Mouse (Mus musculus): ENCODE measurements around the gene Arhgef39. TPM values are rescaled to one million over a fixed set of nuclear protein-coding genes. Genes with fewer than 3 reads are reported as not detected.
"Not testable (repeated sequence)": the region's sequence is repeated elsewhere in the genome, so short reads cannot be mapped to it uniquely, and the experiment has no call there.

Gene Arhgef39
- polyA plus RNA-seq, 1 experiment from 2014 or later = 54.0 TPM

GRCm38 (mm10) chr4:43492101-43492820 is 7.2 kb downstream of the Arhgef39 start:
- 44% methylated on average over 12 of the region's 12 CpGs for WGBS
- Histone ChIP-seq H3K4me2 (peak overlapping the region; percentile 73), H3K4me1 (peaks cover 20% of the 10 kb centered on the region), H3K27me3 (no peaks in the 10 kb centered on the region), H3K36me3 (peaks cover 12% of the 10 kb centered on the region; the same call in 1 of the 2 replicates), H3K9ac (0 out of 2 replicates have a peak overlapping the region, but pooled peaks have one; percentile 7), H3K27ac (peak overlapping the region; percentile 93), H3K4me3 (peak overlapping the region; percentile 65), H3K9me3 (no peaks in the 10 kb centered on the region)
- no peak for ATAC-seq (ENCODE audit: borderline replicate concordance, extremely low read depth, low FRiP score, low TSS enrichment)

- no peaks in the 10 kb centered on the region for H3K27me3 ChIP-seq
Observed at GRCm38 (mm10) chr4:43490801-43491200, 8.7 kb downstream of the Arhgef39 start.

GRCm38 (mm10) chr4:43489611-43490010 is 9.9 kb downstream of the Arhgef39 start:
- Histone ChIP-seq H3K27me3 (no peaks in the 10 kb centered on the region), H3K9me3 (no peaks in the 10 kb centered on the region), H3K4me2 (no peak overlapping the region), H3K27ac (no peak overlapping the region), H3K4me1 (peaks cover 8% of the 10 kb centered on the region), H3K9ac (no peak overlapping the region), H3K36me3 (no peaks in the 10 kb centered on the region), H3K4me3 (no peak overlapping the region)
- WGBS = 88% methylated on average over 3 of the region's 3 CpGs
- ATAC-seq (ENCODE audit: borderline replicate concordance, extremely low read depth, low FRiP score, low TSS enrichment) = no peak

More at GRCm38 (mm10) chr4:43490801-43491200, 8.7 kb downstream of the Arhgef39 start:
- Histone ChIP-seq H3K9me3 (no peaks in the 10 kb centered on the region), H3K36me3 (peaks cover 3% of the 10 kb centered on the region; the same call in 1 of the 2 replicates), H3K9ac (no peak overlapping the region), H3K4me2 (no peak overlapping the region), H3K4me1 (peaks cover 16% of the 10 kb centered on the region), H3K27ac (no peak overlapping the region), H3K4me3 (no peak overlapping the region)
- no peak for ATAC-seq (ENCODE audit: borderline replicate concordance, extremely low read depth, low FRiP score, low TSS enrichment)
- 71% methylated on average over 5 of the region's 5 CpGs for WGBS

- H3K9ac ChIP-seq; H3K36me3 ChIP-seq; ATAC-seq (ENCODE audit: borderline replicate concordance, extremely low read depth, low FRiP score, low TSS enrichment); H3K4me2 ChIP-seq; H3K4me3 ChIP-seq; H3K4me1 ChIP-seq; H3K27me3 ChIP-seq; H3K27ac ChIP-seq; H3K9me3 ChIP-seq: not testable (repeated sequence)
- 82% methylated on average over 5 of the region's 5 CpGs for WGBS
Observed at GRCm38 (mm10) chr4:43485666-43486065, 13.8 kb downstream of the Arhgef39 start.

- Histone ChIP-seq H3K4me2 (no peak within 1 kb of the TSS), H3K9ac (no peak within 1 kb of the TSS), H3K9me3 (no peaks in the 10 kb centered on the region), H3K27me3 (no peaks in the 10 kb centered on the region), H3K4me1 (no peaks in the 10 kb centered on the region), H3K36me3 (no peaks in the 10 kb centered on the region), H3K4me3 (no peak within 1 kb of the TSS), H3K27ac (no peak within 1 kb of the TSS)
- WGBS = 47% methylated on average over 12 of the region's 12 CpGs
- ATAC-seq (ENCODE audit: borderline replicate concordance, extremely low read depth, low FRiP score, low TSS enrichment) = no peak
Observed at GRCm38 (mm10) chr4:43483535-43484091, 15.9 kb downstream of the Arhgef39 start, which contains the start of gene Sit1. Gene Sit1, minus strand, starts transcription at chr4:43483734.

GRCm38 (mm10) chr4:43482591-43482990 is 16.9 kb downstream of the Arhgef39 start:
- Histone ChIP-seq H3K4me2 (no peak overlapping the region), H3K36me3 (no peaks in the 10 kb centered on the region), H3K9ac (no peak overlapping the region), H3K27ac (no peak overlapping the region), H3K9me3 (no peaks in the 10 kb centered on the region), H3K4me1 (0 out of 2 replicates have a peak, but pooled peaks cover 3% of the 10 kb centered on the region), H3K27me3 (no peaks in the 10 kb centered on the region), H3K4me3 (no peak overlapping the region)
- 60% methylated on average over 10 of the region's 10 CpGs for WGBS
- no peak for ATAC-seq (ENCODE audit: borderline replicate concordance, extremely low read depth, low FRiP score, low TSS enrichment)

- WGBS = 56% methylated on average over 7 of the region's 7 CpGs
- Histone ChIP-seq H3K4me2 (no peak overlapping the region), H3K9ac (no peak overlapping the region), H3K36me3 (no peaks in the 10 kb centered on the region), H3K27me3 (no peaks in the 10 kb centered on the region), H3K27ac (no peak overlapping the region), H3K4me1 (0 out of 2 replicates have a peak, but pooled peaks cover 3% of the 10 kb centered on the region), H3K4me3 (no peak overlapping the region), H3K9me3 (no peaks in the 10 kb centered on the region)
- ATAC-seq (ENCODE audit: borderline replicate concordance, extremely low read depth, low FRiP score, low TSS enrichment) = no peak
Observed at GRCm38 (mm10) chr4:43481894-43482456, 17.5 kb downstream of the Arhgef39 start.

- H3K4me3 ChIP-seq = no peak overlapping the region
- no peaks in the 10 kb centered on the region for H3K36me3 ChIP-seq
- H3K27me3 ChIP-seq = no peaks in the 10 kb centered on the region
- no peak overlapping the region for H3K27ac ChIP-seq
- no peak for ATAC-seq (ENCODE audit: borderline replicate concordance, extremely low read depth, low FRiP score, low TSS enrichment)
- no peak overlapping the region for H3K9ac ChIP-seq
- 0 out of 2 replicates have a peak, but pooled peaks cover 3% of the 10 kb centered on the region for H3K4me1 ChIP-seq
- no peaks in the 10 kb centered on the region for H3K9me3 ChIP-seq
- 77% methylated on average over 5 of the region's 5 CpGs for WGBS
- H3K4me2 ChIP-seq = no peak overlapping the region
Observed at GRCm38 (mm10) chr4:43480985-43481384, 18.5 kb downstream of the Arhgef39 start.

- H3K27me3 ChIP-seq = no peaks in the 10 kb centered on the region
- H3K4me2 ChIP-seq = peak overlapping the region; percentile 44
- H3K27ac ChIP-seq = no peak overlapping the region
- H3K36me3 ChIP-seq = no peaks in the 10 kb centered on the region
- 0 out of 2 replicates have a peak, but pooled peaks cover 3% of the 10 kb centered on the region for H3K4me1 ChIP-seq
- 43% methylated on average over 24 of the region's 24 CpGs for WGBS
- no peak for ATAC-seq (ENCODE audit: borderline replicate concordance, extremely low read depth, low FRiP score, low TSS enrichment)
- no peak overlapping the region for H3K4me3 ChIP-seq
- no peaks in the 10 kb centered on the region for H3K9me3 ChIP-seq
- H3K9ac ChIP-seq = no peak overlapping the region
Observed at GRCm38 (mm10) chr4:43478906-43479832, 20.3 kb downstream of the Arhgef39 start.

- no peaks in the 10 kb centered on the region for H3K36me3 ChIP-seq
- WGBS = 38% methylated on average over 8 of the region's 8 CpGs
- H3K4me3 ChIP-seq = peak overlapping the region; percentile 36
- H3K27me3 ChIP-seq = no peaks in the 10 kb centered on the region
- ATAC-seq (ENCODE audit: borderline replicate concordance, extremely low read depth, low FRiP score, low TSS enrichment) = no peak
- no peaks in the 10 kb centered on the region for H3K9me3 ChIP-seq
- peak overlapping the region; percentile 58 for H3K4me2 ChIP-seq
- H3K4me1 ChIP-seq = 0 out of 2 replicates have a peak, but pooled peaks cover 3% of the 10 kb centered on the region
- H3K9ac ChIP-seq = peak overlapping the region; percentile 41; the same call in 1 of the 2 replicates
- H3K27ac ChIP-seq = peak overlapping the region; percentile 57; the same call in 1 of the 2 replicates
Observed at GRCm38 (mm10) chr4:43478534-43478858, 21.0 kb downstream of the Arhgef39 start.

GRCm38 (mm10) chr4:43477857-43478533 is 21.5 kb downstream of the Arhgef39 start:
- Histone ChIP-seq H3K27me3 (no peaks in the 10 kb centered on the region), H3K4me3 (peak overlapping the region; percentile 36), H3K9ac (peak overlapping the region; percentile 41; the same call in 1 of the 2 replicates), H3K9me3 (no peaks in the 10 kb centered on the region), H3K27ac (peak overlapping the region; percentile 57; the same call in 1 of the 2 replicates), H3K36me3 (no peaks in the 10 kb centered on the region), H3K4me2 (peak overlapping the region; percentile 58), H3K4me1 (0 out of 2 replicates have a peak, but pooled peaks cover 3% of the 10 kb centered on the region)
- peak; percentile 93 for ATAC-seq (ENCODE audit: borderline replicate concordance, extremely low read depth, low FRiP score, low TSS enrichment)
- WGBS = 14% methylated on average over 11 of the region's 11 CpGs

All from lung, embryonic 15.5 days (tissue).